Mouse (Mus musculus) ES-E14 (cell line): ENCODE results near the gene Vmn1r112. TPM values are rescaled to one million over a fixed set of nuclear protein-coding genes. Genes with fewer than 3 reads are reported as not detected.
"Not testable (repeated sequence)": the region's sequence is repeated elsewhere in the genome, so short reads cannot be mapped to it uniquely, and the experiment has no call there.

ENCODE experiments used
- DNase-seq: peaks from one replicate; pipeline ENCODE4 v3.0.0-alpha.2; 2013; ENCODE audit warnings: low read depth, low spot score
- H3K27ac ChIP-seq: 2 replicates; pipeline ENCODE4 v1.5.1; 2012; ENCODE audit warnings: low read depth, mild to moderate bottlenecking, low read length, moderate library complexity, mixed read lengths; ENCODE audit not compliant: poor library complexity, insufficient read depth, severe bottlenecking
- H3K36me3 ChIP-seq: 2 replicates; pipeline ENCODE4 v1.6.1; 2012; ENCODE audit warnings: mild to moderate bottlenecking, low read length, moderate library complexity, mixed read lengths; ENCODE audit not compliant: control insufficient read depth, poor library complexity, insufficient read depth, severe bottlenecking
- H3K4me1 ChIP-seq, 2 experiments: fragments of 150-350 bp in 1 of 2; sonication (generic) in 1 of 2; 2 replicates each; pipeline ENCODE4 v1.6.1; 2012; ENCODE audit warnings: low read length in 2 of 2, mild to moderate bottlenecking in 1 of 2, mixed read lengths in 1 of 2; ENCODE audit not compliant: control insufficient read depth in 2 of 2, insufficient read depth in 2 of 2, poor library complexity in 1 of 2
- H3K4me3 ChIP-seq, 2 experiments: fragments of 150-350 bp in 1 of 2; sonication (generic) in 1 of 2; 2 replicates each; pipeline ENCODE4 v1.5.1; 2012; ENCODE audit warnings: low read length in 2 of 2, low read depth in 1 of 2, mild to moderate bottlenecking in 1 of 2, mixed read lengths in 1 of 2; ENCODE audit not compliant: insufficient read depth in 1 of 2, poor library complexity in 1 of 2, severe bottlenecking in 1 of 2
- H3K9ac ChIP-seq: 2 replicates; pipeline ENCODE4 v1.6.1; 2012; ENCODE audit warnings: low read depth, mild to moderate bottlenecking, low read length, mixed read lengths; ENCODE audit not compliant: poor library complexity, insufficient read depth, severe bottlenecking
- H3K9me3 ChIP-seq: fragments of 150-350 bp; sonication (generic); 2 replicates; pipeline ENCODE4 v1.6.1; 2012; ENCODE audit warnings: low read depth, mild to moderate bottlenecking, low read length; ENCODE audit not compliant: control insufficient read depth, insufficient read depth
- in situ Hi-C, 2 experiments: fragments of 600-800 bp; cut with MboI; formaldehyde crosslinking; loops; one replicate each; pipeline ENCODE4 v1.15.1; 2025; ENCODE audit warnings: low sequenced_read_pairs in 2 of 2, inconsistent platforms in 1 of 2; ENCODE audit not compliant: unreplicated experiment in 2 of 2
- total RNA-seq: library from RNA; depleted of rRNA; stranded (reverse); fragments of 300-350 nt; gene quantifications from 2 replicates; pipeline ENCODE4 v1.2.3, GENCODE M21; 2012; rRNA removed

Vmn1r112 gene
- not detected in 2 replicates for total RNA-seq

DNA sequence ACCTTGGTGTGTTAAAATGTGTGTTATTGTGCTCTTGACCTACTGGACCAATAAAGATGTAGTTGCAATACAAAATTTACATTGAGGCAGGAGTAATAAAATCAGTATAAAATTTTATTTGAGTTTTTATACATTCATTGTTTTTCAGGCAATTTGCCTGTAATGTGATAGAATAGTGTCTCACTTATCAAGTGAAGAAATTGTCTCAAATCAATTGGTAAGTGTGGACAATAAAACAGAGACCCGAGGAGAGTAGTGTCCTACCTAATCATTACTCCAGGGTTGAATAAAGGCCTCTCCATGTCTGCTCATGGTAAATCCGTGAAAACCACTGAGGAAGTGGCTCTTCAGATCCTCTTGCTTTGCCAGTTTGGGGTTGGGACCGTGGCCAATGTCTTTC, at the start of gene Vmn1r112:
Vmn1r112 (plus strand) TSS at position 301 of the 400 bp plus-strand sequence.
- H3K4me3 ChIP-seq, DNase-seq, H3K9ac ChIP-seq, H3K9me3 ChIP-seq, H3K36me3 ChIP-seq, H3K27ac ChIP-seq, in situ Hi-C loops, H3K4me1 ChIP-seq: not testable (repeated sequence)

DNA sequence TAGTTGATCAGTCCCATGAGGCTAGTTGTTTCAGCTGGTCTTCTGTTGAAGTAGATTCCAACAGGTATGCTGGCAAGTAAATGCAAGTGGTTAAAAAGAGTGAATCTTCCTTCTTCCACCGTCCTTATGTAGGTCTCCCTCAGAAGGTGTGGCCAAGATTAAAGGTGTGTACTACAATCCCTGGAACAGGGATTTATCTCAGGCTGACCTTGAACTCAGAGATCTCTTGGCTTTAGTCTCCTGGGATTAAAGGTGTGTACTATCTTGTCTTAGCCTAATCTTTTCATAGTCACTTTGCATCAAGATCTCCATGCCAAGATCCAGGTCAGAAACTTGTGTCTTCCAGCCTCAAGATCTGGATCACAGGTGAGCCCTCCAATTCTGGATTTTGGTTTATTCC, 40.5 kb upstream of the Vmn1r112 start, which contains the start of gene Gm10668:
Gm10668 (minus strand) TSS at position 101 of the 400 bp plus-strand sequence.
- H3K4me1 ChIP-seq, H3K4me3 ChIP-seq, in situ Hi-C loops, H3K27ac ChIP-seq, H3K9me3 ChIP-seq, H3K36me3 ChIP-seq, DNase-seq, H3K9ac ChIP-seq: not testable (repeated sequence)

DNA sequence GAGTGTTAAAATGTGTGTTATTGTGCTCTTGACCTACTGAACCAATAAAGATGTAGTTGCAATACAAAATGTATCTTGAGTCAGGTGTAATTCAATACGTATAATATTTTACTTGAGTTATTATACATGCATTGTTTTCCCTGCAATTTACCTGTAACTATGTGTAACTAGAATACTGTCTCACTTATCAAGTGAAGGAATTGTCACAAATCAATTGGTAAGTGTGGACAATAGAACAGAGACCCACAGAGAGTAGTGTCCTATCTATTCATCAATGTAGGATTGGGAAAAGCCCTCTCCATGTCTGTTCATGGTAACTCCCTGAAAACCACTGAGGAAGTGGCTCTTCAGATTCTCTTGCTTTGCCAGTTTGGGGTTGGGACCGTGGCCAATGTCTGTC, 16.0 kb downstream of the Vmn1r112 start, which contains the start of gene Vmn1r113:
Vmn1r113 (plus strand) TSS at position 301 of the 400 bp plus-strand sequence.
- in situ Hi-C loops, DNase-seq, H3K9ac ChIP-seq, H3K4me3 ChIP-seq, H3K9me3 ChIP-seq, H3K27ac ChIP-seq, H3K36me3 ChIP-seq, H3K4me1 ChIP-seq: not testable (repeated sequence)

DNA sequence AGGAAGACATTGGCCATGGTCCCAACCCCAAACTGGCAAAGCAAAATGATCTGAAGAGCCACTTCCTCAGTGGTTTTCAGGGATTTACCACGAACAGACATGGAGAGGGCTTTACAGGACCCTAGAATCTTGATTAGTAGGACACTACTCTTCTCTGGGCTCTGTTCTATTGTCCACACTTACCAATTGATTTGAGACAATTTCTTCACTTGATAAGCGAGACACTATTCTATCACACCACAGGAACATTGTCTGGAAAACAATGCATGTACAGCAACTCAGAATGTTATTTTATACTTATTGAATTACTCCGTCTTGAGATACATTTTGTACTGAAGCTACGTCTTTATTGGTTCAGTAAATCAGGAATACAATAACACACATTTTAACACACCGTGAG, 41.1 kb downstream of the Vmn1r112 start, which contains the start of gene Vmn1r114:
Vmn1r114 (minus strand) TSS at position 101 of the 400 bp plus-strand sequence.
- DNase-seq, H3K9me3 ChIP-seq, H3K9ac ChIP-seq, H3K36me3 ChIP-seq, in situ Hi-C loops, H3K27ac ChIP-seq, H3K4me1 ChIP-seq, H3K4me3 ChIP-seq: not testable (repeated sequence)

Other genes with a start within 250 kb of the Vmn1r112 start
- gene Vmn1r104, start 237.3 kb upstream of the Vmn1r112 start, total RNA-seq = not detected in 2 replicates
- not detected in 2 replicates for gene Gm5726, start 225.4 kb upstream of the Vmn1r112 start, total RNA-seq
- not detected in 2 replicates for gene Gm4141, start 194.9 kb upstream of the Vmn1r112 start, total RNA-seq
- gene Gm4513, start 172.2 kb upstream of the Vmn1r112 start, total RNA-seq = not detected in 2 replicates
- not detected in 2 replicates for gene Vmn1r107, start 102.3 kb upstream of the Vmn1r112 start, total RNA-seq
- gene Vmn1r111, start 68.0 kb upstream of the Vmn1r112 start, total RNA-seq = not detected in 2 replicates
- not detected in 2 replicates for gene Gm10668, start 40.6 kb upstream of the Vmn1r112 start, total RNA-seq
- gene Vmn1r113, start 16.1 kb downstream of the Vmn1r112 start, total RNA-seq = not detected in 2 replicates
- not detected in 2 replicates for gene Vmn1r114, start 41.0 kb downstream of the Vmn1r112 start, total RNA-seq
- not detected in 2 replicates for gene Vmn1r115, start 73.8 kb downstream of the Vmn1r112 start, total RNA-seq
- gene Vmn1r116, start 101.1 kb downstream of the Vmn1r112 start, total RNA-seq = not detected in 2 replicates
- gene Vmn1r117, start 112.9 kb downstream of the Vmn1r112 start, total RNA-seq = not detected in 2 replicates
- gene Vmn1r118, start 141.2 kb downstream of the Vmn1r112 start, total RNA-seq = not detected in 2 replicates
- gene Vmn1r119, start 241.3 kb downstream of the Vmn1r112 start, total RNA-seq = not detected in 2 replicates